Mouse (Mus musculus): ENCODE data around the gene D430041D05Rik.

The D430041D05Rik gene

DNA sequence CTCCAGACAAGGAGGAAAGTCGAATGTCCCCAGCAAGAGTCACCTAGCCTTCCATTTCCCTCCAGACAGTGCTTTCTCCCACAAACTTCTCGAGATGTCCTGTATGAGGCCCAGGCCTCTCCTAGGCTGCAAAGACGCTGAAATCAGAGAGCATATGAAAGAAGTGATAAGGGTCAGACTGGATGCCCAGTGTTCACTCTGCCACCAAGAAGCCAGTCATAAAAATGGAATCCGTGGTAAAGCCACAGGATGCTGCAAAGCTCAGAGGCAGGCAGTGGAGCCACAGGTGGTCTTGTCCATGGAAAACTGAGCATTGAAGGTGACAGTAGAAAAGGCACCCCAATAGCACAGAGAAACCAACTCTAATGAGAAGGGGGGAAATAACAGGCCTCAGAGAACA, 2.9 kb downstream of the D430041D05Rik start:
- DNase-seq, result peak; percentile 55

DNA sequence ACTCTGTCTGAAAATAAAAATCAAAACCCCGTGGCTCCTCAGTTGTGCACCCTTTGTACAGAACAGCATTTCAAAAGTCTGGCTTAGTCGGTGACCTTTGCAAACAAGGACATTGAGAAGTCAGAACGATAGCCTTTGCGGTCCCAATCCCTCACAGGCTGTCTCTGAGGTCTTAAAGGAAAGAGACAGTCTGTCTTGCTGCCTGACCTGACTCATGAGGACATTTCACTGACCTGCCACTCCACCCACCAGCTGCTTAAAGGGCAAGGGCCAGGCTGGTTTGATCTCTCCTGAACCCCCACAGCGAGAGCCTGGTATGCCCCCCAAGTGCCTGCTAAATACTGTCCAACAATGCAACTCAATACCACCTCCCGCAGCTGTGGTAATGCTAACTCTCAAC, 6.8 kb downstream of the D430041D05Rik start:
- DNase-seq, result peak; percentile 72

DNA sequence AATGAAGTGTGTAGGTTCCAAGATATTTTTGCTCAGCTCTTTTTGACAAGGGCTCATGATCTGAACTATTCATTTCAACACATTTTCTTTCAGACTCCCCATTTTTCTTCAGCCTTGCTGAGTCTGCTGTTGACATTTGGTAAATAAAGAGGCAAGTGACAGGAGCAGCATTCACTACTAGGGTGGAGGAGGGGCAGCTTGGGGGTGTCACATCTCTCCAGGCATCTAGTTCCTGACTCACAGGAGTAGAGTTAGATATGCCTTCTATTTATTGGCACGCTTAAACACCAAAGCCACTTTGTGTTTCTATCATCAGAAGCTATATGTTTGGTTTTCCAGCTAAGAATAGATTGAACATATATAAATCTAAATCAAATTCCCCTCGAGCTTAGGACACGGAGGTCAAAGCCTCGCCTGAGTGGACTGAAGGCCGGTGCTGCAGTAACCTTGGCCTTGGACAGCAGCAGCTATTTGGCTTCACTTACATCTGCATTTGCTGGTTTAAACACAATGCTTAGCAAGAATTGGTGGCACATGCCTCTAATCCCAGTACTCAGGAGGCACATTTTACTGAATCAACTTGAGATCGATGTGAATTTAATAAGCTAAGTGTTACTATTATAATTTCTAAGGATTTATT, 12.0 kb downstream of the D430041D05Rik start:
- DNase-seq, result no peak

DNA sequence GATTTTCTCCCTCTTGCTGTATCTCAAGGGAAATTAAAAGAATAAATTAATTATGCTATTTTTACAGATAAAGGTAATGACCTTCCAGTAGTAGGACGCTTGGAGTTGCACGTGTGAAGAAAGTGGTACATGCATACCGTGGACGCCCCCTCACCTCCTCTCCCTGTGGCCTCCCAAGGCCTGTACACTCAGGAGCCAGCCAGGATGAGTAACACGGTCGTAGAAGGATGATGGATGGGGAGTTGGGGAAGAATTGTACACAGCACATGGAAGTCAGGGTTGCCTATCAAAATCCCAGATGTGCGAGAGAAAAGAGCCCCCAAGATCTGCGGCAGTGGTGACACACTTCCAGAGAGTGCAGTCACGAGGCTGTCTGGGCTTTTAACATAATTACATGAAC, 14.9 kb downstream of the D430041D05Rik start:
- DNase-seq, result no peak

DNA sequence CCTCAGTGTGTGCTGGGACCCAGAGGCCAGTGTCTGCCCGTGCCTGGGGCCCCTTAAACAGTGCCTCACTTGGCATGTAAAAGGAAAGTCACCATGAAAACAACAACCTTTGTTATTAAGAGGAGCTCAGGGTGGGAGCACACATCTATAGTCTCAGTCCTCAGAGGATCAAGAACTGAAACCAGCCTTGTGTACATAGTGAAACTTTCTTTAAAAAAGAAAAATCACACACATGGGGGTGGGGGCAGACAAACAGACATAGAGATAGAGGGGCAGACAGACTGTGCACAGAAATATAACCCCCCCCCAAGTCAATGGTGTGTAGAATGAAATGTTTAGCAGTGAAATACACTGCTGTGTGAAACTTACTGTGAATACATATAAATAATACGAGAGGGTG, 16.0 kb downstream of the D430041D05Rik start:
- no peak for DNase-seq

DNA sequence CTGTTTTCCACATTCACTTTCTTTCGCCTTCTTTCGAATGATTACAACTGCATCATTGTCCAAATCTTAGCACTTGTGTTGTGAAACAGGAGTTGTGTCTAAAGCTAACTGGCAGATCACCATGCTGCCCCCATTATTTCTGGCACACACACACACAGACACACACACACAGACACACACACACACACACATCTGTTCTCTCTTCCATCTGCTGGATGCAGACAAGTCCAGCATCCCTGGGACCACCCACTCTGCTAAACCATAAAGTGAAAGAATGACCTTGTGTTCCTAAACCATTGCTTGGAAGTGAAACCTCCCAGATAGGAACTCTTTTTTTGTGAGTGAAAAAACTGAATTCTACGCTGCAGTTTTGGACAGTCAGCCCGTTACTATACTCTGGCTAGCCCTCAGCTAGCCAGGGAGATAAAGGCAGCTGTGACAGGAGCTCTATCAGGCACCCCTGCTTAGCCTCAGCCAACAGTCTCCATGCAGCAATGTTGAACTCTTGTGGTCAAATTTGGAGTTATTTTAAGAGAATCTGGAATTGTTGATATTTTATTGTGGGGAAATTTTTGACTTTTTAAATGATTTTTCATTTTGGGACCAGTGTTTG, 18.0 kb downstream of the D430041D05Rik start:
- no peak for DNase-seq

DNA sequence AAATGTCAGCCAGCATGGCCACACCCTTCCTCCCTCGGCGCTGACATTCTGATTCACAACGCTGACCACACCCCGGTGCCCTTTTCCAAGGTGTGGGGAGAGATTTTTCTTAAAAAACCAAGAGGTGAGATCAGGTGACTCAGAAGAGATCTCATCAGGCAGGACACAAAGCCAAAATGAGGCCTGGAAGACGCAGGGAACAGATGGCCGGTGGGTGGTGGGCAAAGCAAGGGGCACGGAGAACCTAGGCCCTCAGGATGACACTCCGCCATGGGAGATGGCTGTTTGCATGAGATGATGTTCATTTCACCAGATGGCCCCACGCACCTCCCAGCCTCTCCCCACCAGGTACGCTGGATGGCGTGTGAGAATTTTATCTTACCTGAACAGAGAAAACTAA, 21.6 kb downstream of the D430041D05Rik start:
- no peak for DNase-seq

DNA sequence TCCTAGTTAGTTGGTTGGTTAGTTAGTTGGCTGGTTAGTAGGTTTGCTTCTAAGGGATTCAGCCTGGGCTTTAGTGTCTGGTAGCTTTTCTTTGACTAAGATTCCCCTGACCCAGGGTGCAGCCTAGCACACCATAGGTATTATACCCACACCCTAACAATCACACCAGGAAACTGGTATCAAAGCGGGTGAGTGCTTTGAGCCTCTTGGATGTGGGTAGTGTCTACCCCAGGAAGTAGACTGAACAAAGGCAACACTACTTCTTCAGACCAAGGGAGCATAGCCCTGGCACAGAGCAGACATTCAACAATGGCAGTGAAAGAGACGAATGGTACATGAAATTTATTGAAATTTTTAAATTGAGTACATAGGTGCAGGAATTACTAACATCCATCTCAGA, 24.9 kb downstream of the D430041D05Rik start:
- peak; percentile 37 for DNase-seq

DNA sequence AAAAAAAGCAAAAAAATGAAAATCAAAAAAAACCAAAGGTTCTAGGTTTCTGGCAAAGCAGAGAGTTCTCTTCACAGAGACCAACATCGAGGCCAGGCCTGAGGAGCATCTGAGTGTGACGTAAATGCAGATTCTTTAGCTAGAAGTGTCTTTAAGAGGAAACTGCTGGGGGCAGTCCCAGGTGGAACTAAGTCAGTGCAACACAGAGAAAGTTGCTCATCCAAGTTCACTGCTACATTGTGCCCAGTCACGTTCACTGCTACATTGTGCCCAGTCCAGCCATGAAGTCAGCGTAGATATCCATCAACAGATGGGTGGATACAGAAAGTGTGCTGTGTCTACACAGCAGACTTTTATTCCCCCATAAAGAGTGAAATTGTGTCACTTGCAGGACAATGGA, 27.2 kb downstream of the D430041D05Rik start:
- peak; percentile 11 for DNase-seq

DNA sequence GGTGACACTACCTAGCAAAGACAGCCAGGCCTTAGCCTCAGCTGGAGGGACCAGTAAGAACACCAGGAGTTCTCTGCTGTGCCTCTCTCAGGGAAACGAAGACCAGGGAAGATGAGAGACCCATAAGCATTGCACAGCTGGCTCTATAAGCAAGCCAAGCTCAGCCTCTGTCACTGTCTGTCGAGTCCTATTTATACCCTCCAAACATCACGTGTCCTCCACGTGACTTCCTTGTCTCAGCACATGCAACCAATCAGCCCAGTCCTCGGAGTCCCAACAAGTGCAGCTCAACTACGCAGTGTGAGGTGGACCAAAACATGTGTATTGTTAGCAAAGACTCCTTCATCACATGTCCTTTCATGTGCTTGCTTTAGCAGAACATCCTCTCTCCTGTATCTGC, 28.0 kb downstream of the D430041D05Rik start:
- DNase-seq, result peak; percentile 42

DNA sequence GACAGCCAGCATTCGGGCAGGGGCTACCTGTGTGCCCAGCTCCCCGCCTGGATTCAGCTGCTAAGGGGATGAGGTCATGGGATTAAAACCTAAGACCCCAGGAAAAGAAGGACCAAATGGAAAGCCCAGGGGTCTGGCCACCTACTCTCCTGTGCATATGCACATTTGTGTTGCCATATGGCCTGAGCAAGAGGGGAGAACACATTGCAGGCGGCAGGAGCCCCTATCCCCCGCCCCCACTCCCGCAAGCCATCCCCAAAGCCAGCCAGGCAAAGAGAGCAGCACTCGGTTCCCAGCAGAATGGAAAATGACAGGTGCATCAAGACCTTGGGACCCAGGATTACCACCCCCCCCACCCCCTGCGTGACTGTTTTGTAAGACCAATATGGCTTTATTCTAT, 31.5 kb downstream of the D430041D05Rik start:
- DNase-seq, result peak; percentile 75

DNA sequence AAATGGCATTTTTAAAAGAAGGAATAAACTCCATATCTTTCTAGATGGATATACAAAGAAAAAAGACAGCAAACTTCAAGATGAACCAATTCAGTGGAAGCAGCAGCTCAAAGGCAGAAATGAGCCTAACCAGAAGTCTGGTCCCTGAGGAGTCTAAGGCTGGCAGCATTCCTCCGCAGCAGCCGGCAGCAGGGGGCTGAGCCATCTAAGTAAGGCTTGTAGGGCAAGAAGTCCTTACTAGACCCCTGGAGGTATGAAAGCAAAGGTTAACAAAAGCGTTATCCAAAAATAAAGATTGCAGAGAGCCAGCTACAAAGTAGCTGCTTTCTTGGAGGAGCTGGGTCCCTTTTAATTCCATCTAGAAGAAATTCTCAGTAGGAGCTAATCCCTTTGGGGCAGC, 32.0 kb downstream of the D430041D05Rik start:
- no peak for DNase-seq

DNA sequence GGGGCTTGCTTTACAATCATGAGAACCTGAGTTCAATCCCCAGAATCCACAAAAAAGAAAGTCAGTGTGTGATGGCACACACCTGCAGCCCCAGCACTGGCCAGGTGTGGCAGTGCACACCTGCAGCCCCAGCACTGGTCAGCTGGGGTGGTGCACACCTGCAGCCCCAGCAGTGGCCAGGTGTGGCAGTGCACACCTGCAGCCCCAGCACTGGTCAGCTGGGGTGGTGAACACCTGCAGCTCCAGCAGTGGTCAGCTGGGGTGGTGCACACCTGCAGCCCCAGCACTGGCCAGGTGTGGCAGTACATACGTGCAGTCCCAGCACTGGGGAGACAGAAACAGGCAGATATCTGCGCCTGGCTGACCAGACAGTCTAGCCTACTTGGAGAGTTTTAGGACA, 32.8 kb downstream of the D430041D05Rik start:
- DNase-seq, result no peak

DNA sequence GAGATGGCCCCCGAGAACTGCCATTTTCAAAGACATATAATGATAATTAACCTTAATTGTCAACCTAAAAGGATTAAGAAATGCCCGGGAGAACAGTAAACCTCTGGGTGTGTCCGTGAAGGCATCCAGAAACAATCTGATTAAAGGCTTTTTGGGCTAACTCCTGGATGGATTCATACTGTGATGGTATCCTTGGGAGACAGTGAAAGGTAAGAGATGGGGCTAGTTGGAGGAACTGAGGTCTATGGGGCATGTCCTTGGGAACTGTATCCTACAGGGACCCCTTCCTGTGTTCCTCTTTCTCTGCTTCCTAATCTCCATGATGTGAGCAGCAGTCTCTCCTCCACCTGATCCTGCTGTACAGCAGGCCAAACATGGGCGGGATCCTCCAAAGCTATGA, 38.7 kb downstream of the D430041D05Rik start:
- DNase-seq, result no peak

DNA sequence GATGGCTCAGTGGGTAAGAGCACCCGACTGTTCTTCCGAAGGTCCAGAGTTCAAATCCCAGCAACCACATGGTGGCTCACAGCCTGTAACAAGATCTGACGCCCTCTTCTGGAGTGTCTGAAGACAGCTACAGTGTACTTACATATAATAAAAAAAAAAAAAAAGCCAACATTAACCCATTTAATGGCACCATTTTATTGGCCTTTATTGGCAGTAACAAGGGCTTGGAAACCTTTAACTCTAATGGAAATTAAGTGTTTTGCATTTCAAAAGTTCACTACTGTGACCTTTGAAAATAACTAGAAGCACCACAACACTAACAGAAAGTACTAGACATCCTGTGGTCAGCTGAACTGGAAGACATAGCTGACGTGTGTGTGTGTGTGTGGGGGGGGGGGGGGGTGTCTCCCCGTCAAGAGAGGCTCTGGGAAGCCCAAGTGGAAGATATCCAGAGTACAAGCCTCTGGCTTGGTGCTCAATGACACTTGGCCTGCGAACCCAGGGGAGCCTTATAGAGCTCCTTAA, 39.1 kb downstream of the D430041D05Rik start:
- no peak for DNase-seq

DNA sequence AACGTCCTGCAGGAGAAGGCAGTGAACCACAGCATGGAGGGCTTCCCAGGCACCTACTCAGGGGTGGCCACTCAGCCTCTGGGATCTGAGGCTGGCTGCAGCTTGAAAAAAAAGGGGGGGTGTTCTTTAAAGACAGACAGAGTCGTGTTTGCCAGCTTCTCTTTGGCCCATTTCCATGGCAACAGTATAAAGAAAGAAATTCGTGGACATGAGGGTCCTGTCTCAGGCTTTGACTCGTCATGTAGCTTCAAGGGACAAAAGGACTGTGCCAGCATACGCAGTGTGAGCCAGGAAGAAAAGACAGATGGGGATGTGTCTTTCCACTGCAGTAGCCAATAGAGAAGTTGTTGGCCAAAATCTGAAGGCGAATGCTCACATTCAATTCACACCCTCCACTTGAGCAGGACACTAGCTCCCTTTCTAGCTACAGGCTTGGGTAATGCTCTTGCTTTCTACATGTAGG, 42.9 kb downstream of the D430041D05Rik start:
- DNase-seq, result no peak

DNA sequence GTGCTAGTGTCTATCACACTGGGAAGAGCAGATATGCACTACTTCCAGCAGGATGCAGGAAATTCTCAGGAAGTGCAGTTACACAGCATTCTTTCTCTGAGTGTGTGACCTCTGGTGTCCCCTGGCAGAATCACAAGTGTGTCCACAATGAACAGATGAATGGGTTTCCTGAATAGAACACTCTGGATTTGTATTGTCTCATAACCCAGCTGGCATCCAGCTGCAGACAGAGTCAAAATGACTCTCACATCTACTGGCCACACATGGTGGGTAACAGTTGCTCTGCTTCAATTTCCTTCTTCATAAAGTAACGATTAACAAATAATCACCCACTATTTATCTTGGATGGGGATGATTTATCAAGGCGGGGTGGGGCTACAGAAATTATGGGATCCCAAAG, 43.5 kb downstream of the D430041D05Rik start:
- DNase-seq, result no peak

DNA sequence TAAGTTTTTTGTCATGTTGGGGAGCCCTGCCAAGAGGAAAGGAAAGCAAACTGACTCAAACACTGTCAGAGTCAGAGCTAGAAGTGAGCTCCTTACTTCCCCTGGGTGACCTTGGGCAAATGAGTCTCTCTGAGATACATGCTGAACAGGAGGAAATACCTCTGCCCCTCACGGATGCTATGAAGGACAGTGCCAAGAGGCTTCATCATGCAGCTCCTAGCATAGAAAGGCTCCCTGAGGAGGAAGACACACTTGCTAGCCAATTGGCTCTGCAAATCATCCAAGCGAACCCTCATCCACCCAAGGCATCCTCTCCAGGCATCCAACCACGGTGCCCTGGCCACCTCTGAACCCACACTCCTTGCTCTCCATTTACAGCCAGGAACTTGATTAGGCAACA, 51.5 kb downstream of the D430041D05Rik start:
- no peak for DNase-seq

DNA sequence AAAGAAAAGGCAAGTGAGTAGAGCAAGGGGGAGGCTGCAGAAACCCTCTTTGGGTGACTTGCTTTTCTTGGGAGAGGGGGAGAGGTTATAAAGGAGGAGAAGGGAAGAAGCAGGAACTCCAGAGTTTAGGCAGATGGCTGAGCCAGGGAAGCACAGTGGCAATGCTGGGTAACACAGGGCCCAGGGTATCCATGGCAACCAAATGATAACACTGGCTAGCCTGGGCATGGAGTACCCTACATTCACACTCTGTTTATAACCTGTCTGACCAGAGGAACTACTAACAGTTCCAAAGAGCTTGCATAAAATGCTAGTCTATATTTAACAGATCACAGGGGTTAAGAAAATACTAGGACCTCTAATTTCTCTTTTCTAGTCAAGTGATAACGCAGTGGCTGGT, 51.9 kb downstream of the D430041D05Rik start:
- DNase-seq, result no peak

DNA sequence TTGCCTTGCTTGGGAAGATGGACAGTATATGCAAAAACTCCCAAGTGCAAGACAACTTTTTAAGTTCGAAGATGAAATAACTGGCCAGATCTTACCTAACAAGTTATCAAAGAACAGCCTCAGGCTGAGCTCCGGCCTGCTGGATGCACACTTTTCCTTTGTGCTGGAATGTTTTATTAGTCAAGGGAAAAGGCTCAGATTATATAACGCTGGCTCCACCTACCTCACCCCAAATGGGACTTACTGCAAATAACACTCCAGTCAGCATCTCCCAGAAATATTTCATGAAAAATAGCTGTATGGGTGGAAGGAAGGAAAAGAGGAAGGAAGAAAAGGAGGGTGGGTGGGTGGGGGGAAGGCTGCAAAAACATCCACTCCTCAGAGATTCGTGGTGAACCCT, 54.3 kb downstream of the D430041D05Rik start:
- no peak for DNase-seq

DNA sequence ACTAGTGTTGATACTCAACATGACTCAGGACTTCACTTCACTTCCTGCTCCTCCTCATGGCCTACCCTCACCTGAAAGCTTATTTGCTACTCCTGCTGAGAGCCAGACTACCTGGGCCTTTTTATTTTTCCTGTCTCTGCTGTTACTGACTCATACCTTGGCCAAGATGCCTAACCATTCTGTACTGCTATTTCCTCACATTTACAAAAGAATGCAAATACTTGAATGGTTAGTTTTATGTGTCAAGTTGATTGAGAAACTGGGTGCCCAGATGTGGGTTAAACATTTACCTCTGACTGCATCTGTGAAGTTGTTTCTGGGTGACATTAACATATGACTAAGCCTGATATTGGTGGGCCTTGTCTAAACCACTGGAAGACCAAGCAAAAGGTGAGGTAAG, 56.7 kb downstream of the D430041D05Rik start:
- DNase-seq, result no peak

DNA sequence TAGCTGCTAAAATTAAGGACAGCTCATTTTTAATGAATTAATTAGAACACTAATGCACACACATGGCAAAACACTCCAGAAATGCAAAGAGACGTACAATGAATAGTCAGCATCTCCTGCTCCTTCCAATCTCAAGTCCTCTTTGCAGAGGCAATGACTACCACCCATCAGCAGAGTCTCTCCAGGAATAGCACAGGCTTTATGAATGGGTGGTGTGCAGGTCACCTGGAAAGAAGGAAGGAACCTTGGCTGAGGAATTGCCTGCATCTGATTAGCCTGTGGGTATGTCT, 58.7 kb downstream of the D430041D05Rik start:
- no peak for DNase-seq

DNA sequence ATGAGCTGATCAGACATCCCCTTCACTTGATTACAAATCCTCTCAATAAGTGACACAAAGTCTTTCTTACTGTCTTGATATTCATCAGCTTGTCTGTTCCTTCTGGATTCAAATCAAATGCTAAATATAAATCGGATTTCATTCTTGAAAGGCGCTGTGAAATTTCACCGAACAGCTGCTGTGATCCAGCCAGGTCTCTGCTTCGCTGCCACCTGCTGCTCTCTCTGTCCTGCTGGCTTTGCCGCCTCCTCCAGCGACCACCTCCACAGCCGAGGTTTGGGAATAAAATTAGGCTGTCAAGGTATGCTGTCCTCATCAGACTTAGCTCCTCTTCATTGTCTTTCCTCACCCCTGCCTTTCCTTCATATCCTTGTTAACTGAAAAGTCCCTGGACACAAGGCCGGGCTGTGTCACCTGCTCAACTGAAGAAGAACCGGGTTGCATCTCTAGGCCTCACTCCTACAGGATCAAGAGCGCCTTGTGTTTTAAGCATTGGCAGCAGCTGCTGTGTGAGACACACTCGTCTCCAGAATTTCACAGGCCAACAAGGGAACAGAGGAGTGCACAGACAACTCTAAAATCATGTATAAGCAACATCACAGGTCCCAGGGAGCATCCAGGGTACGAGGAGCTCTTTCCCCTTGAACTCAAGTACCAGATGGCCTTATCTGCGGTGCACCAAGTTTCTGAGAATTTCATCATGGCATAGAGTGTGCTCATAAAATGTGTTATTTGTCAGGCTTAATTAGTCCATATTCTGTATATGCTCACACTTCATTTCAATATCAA, 59.2 kb downstream of the D430041D05Rik start:
- DNase-seq, result no peak

DNA sequence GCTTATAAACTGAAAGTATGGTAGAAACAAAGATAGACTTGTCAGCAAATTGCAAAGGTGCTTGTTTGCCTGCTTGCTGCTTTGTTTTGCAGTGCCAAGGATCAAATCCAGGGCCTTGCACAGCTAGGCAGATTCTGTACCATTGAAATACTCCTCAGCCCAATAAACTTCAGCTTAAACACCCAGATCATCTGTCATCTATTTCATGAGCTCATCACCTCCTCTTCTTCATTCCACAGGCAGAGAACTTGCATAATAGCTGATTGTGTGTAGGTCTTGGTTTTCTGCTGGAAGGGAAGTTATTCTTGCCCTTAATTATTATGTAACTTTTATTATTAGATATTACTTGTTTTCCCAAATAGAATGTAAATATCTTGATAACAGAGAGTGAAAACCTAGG, 73.2 kb downstream of the D430041D05Rik start:
- no peak for DNase-seq
